Mouse (Mus musculus) c-Kit-negative CD71-positive TER-119-positive erythroid progenitor cells, embryonic 14.5 days (primary cell): ENCODE measurements around the gene Dusp22.

Experiments used
- DNase-seq: peaks from one replicate; pipeline ENCODE4 v3.0.0-alpha.2; 2013; ENCODE audit warnings: low read depth, low spot score

Dusp22 gene

GRCm38 (mm10) chr13:30659613-30660505 is at the start of gene Dusp22:
Gene Dusp22 (plus strand): TSS chr13:30659999.
- DNase-seq: no peak

GRCm38 (mm10) chr13:30612079-30612794 is 47.6 kb upstream of the Dusp22 start:
- DNase-seq: no peak

GRCm38 (mm10) chr13:30619684-30620083 is 40.1 kb upstream of the Dusp22 start:
- no peak for DNase-seq

GRCm38 (mm10) chr13:30628195-30629048 is 31.4 kb upstream of the Dusp22 start:
- DNase-seq: no peak

- DNase-seq: no peak
Observed at GRCm38 (mm10) chr13:30629794-30630410, 29.9 kb upstream of the Dusp22 start.

- DNase-seq: no peak
Observed at GRCm38 (mm10) chr13:30632998-30633397, 26.8 kb upstream of the Dusp22 start.

GRCm38 (mm10) chr13:30636453-30636852 is 23.3 kb upstream of the Dusp22 start:
- DNase-seq: no peak

GRCm38 (mm10) chr13:30638378-30639115 is 21.3 kb upstream of the Dusp22 start:
- no peak for DNase-seq

- DNase-seq: no peak
Observed at GRCm38 (mm10) chr13:30642053-30642452, 17.7 kb upstream of the Dusp22 start.

- no peak for DNase-seq
Observed at GRCm38 (mm10) chr13:30648461-30648860, 11.3 kb upstream of the Dusp22 start.

- no peak for DNase-seq
Observed at GRCm38 (mm10) chr13:30649197-30649596, 10.6 kb upstream of the Dusp22 start.

GRCm38 (mm10) chr13:30650684-30651083 is 9.1 kb upstream of the Dusp22 start:
- no peak for DNase-seq

- no peak for DNase-seq
Observed at GRCm38 (mm10) chr13:30653051-30653450, 6.7 kb upstream of the Dusp22 start.

- no peak for DNase-seq
Observed at GRCm38 (mm10) chr13:30654463-30654862, 5.3 kb upstream of the Dusp22 start.

GRCm38 (mm10) chr13:30656909-30657308 is 2.9 kb upstream of the Dusp22 start:
- no peak for DNase-seq

GRCm38 (mm10) chr13:30657779-30658178 is 2.0 kb upstream of the Dusp22 start:
- DNase-seq: no peak

GRCm38 (mm10) chr13:30658201-30658996 is 1.4 kb upstream of the Dusp22 start:
- no peak for DNase-seq

GRCm38 (mm10) chr13:30665261-30665660 is 5.5 kb downstream of the Dusp22 start:
- no peak for DNase-seq

GRCm38 (mm10) chr13:30666537-30666936 is 6.7 kb downstream of the Dusp22 start:
- DNase-seq: no peak

- DNase-seq: no peak
Observed at GRCm38 (mm10) chr13:30668301-30668700, 8.5 kb downstream of the Dusp22 start.
